Mouse (Mus musculus) heart, adult 8-10 months (tissue): Measurements from ENCODE around the gene Atp13a1. TPM values are rescaled to one million over a fixed set of nuclear protein-coding genes. Genes with fewer than 3 reads are reported as not detected.
A peak's percentile ranks its signal among the peaks of the same experiment; 100 is the strongest.

Experiments used
- DNase-seq: peaks from one replicate; pipeline ENCODE4 v3.0.0; 2022; ENCODE audit warnings: low spot score
- total RNA-seq, 4 experiments: library from RNA; stranded (reverse); gene quantifications; 2 replicates each; pipeline ENCODE4 v1.2.4; 2022

Gene Atp13a1
- total RNA-seq, 4 experiments from 2014 or later, result 12.5 to 13.6 (median 13.4) TPM

- DNase-seq, result peak; percentile 24
These were observed 58.0 kb downstream of the Atp13a1 start for GRCm38 (mm10) chr8:69848951-69849350.

DNA sequence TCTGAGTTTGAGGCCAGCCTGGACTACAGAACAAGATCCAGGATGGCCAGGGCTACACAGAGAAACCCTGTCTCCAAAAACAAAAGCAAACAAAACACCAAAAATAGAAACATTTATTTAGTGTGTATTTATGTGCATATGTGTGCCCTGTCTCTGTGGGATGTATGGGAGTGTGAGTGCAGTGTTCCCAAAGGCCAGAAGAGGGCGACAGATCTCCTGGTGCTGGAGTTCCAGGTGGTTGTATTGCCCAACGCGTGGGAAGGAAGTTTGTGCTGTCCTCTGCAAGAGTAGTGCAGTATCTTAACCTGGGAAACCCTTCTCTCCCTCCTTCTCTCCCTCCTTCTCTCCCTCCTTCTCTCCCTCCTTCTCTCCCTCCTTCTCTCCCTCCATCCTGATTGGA, 58.9 kb downstream of the Atp13a1 start:
- no peak for DNase-seq

DNA sequence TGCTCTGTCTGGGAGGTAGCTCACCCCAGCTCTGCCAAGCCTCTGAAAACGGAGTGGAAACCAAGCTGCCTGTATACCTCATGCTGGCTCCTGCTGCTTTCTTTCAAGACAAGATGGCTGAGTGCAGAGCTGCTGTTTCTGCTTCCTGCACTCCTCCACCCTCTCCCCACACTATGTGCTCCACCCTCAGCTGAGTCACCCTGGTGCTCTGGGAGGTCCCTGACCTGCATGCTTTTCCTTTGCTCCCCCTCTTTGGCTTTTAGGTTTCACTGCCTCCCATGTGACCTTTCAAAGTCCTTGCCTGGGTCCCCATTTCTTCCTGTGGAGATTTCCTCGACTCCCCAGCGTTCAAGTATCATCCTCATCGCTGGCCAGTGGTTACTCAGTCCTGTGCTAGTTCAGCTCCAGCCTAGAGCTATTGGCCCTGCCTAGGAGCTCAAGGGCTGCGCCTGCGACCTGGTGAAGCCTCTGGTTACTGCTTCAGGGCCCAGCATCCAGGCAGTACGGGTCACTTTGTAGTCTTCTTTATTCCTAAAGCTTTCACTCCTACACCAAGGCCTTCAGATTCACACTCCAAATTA, 60.1 kb downstream of the Atp13a1 start:
- DNase-seq, result no peak

DNA sequence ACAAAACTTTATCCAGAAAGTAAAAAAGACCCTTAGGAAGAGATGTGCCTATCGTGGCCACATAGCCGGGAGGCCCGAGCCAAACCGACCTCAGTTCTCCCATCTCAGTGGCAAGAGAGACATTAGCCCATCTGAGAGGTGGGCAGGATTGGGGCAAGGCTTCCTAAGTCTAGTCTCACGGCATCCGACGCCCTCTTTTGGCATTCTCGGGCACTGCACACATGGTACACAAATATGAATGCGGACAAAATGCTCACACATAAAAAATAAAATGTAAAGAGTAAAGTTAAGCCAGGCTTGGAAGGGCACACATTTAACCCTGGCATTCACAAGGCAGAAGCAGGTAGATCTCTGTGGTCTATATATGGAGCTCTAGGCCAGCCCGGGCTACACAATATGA, 62.9 kb downstream of the Atp13a1 start:
- no peak for DNase-seq

Other genes with a start within 250 kb of the Atp13a1 start
- gene Zfp868, start 165.6 kb upstream of the Atp13a1 start, total RNA-seq, result 1 to 10 TPM; 6.5 to 8.4 (median 7.3) TPM
- 1 to 10 TPM; 1.2 to 1.3 (median 1.3) TPM for gene Zfp964, start 136.7 kb upstream of the Atp13a1 start, total RNA-seq
- 10 to 100 TPM; 13.5 to 19.5 (median 14.7) TPM for gene Zfp869, start 80.4 kb upstream of the Atp13a1 start, total RNA-seq
- 1 to 10 TPM; 2.1 to 2.9 (median 2.6) TPM for gene Zfp963, start 41.2 kb upstream of the Atp13a1 start, total RNA-seq
- 1 to 10 TPM in 2 of 4 experiments, under 1 TPM in 1, not detected in 1; 0.57 to 1.9 (median 1.1) TPM for gene Gm20422, start 16.3 kb upstream of the Atp13a1 start, total RNA-seq
- gene Zfp866, start within 50 bp of the Atp13a1 start, total RNA-seq, result 10 to 100 TPM; 13.7 to 15.6 (median 15.0) TPM
- gene Gmip, start 17.5 kb downstream of the Atp13a1 start, total RNA-seq, result 1 to 10 TPM; 4.1 to 6.9 (median 4.8) TPM
- under 1 TPM in 3 of 4 experiments, not detected in 1; 0.22 to 0.31 (median 0.26) TPM for gene Lpar2, start 31.3 kb downstream of the Atp13a1 start, total RNA-seq
- under 1 TPM in 2 of 4 experiments, not detected in 2; 0.29 to 1.00 TPM for gene Pbx4, start 41.3 kb downstream of the Atp13a1 start, total RNA-seq
- gene Cilp2, start 96.5 kb downstream of the Atp13a1 start, total RNA-seq, result 1 to 10 TPM; 1.3 to 3.1 (median 2.4) TPM
- under 1 TPM in 1 of 4 experiments, not detected in 3; 0.19 TPM for gene Tssk6, start 111.0 kb downstream of the Atp13a1 start, total RNA-seq
- gene Ndufa13, start 111.4 kb downstream of the Atp13a1 start, total RNA-seq, result 100 to 1,000 TPM; 373 to 528 (median 455) TPM
- gene Yjefn3, start 111.5 kb downstream of the Atp13a1 start, total RNA-seq, result 10 to 100 TPM in 3 of 4 experiments, 1 to 10 TPM in 1; 9.5 to 16.7 (median 13.2) TPM
- gene Gatad2a, start 205.2 kb downstream of the Atp13a1 start, total RNA-seq, result 10 to 100 TPM; 28.0 to 31.2 (median 30.0) TPM